16 mouse cellular contexts compared by ENCODE assay signal in the genomic region with DNA sequence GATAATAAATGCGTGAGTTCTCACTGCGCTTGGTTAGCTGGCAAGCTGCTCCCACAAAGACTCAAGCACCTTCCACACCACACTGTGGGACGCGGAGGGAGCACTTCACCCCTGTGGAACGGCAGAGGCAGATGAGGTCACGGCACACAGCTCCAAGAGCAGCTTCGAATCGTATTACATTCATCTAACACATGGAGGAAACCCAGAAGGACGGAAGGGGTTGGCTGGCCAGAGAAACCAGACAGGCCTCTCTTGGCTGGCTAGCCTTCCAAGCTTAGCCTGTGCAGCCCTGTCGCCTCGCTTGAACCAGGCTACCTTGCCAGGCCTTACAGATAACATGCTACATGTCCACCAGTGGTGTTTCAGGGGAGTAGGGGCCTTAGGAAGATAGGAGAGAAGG. TPM values are rescaled to one million over a fixed set of nuclear protein-coding genes. Genes with fewer than 3 reads are reported as not detected.
A peak's percentile ranks its signal among the peaks of the same experiment; 100 is the strongest.
DNase-seq lines count a peak whose midpoint lies in the region; ATAC-seq lines count a peak whose summit lies in the region.
"Had no signal": no experiment of that assay in that cellular context is flagged by ENCODE, and none has a peak within 500 bp of the region (broad histone marks: within the 10 kb centered on the region; RNA-seq: fewer than 3 reads in every experiment).

No protein-coding gene starts in this region.

- H3K36me3 ChIP-seq in heart, embryonic 10.5 days = no peaks in the 10 kb centered on the region
- no peaks in the 10 kb centered on the region for H3K36me3 ChIP-seq in megakaryocyte, embryonic 14.5 days (replicated peaks; ENCODE audit: low read length)
- H3K36me3 ChIP-seq in heart, embryonic 16.5 days (ENCODE audit: control insufficient read depth, insufficient read depth) = no peaks in the 10 kb centered on the region
- H3K36me3 ChIP-seq in forebrain, embryonic 11.5 days (ENCODE audit: control insufficient read depth, insufficient read depth, low read length) = no peaks in the 10 kb centered on the region
- H3K36me3 ChIP-seq: embryonic facial prominence, embryonic 15.5 days; limb, embryonic 12.5 days had no signal

- H3K27me3 ChIP-seq in heart, embryonic 10.5 days (ENCODE audit: insufficient read depth, poor library complexity, severe bottlenecking) = no peaks in the 10 kb centered on the region
- no peaks in the 10 kb centered on the region for H3K27me3 ChIP-seq in megakaryocyte, embryonic 14.5 days (replicated peaks)
- H3K27me3 ChIP-seq in heart, embryonic 16.5 days (ENCODE audit: control insufficient read depth, insufficient read depth, low read length) = no peaks in the 10 kb centered on the region
- no peaks in the 10 kb centered on the region for H3K27me3 ChIP-seq in forebrain, embryonic 11.5 days (ENCODE audit: control insufficient read depth, insufficient read depth, low read length)
- H3K27me3 ChIP-seq: embryonic facial prominence, embryonic 15.5 days had no signal

- peaks cover 36% of the 10 kb centered on the region for H3K4me1 ChIP-seq in heart, embryonic 10.5 days
- H3K4me1 ChIP-seq in megakaryocyte, embryonic 14.5 days = peaks cover 64% of the 10 kb centered on the region
- peaks cover 23% of the 10 kb centered on the region for H3K4me1 ChIP-seq in heart, embryonic 16.5 days (ENCODE audit: control insufficient read depth, insufficient read depth, low read length)
- no peaks in the 10 kb centered on the region for H3K4me1 ChIP-seq in forebrain, embryonic 11.5 days (replicated peaks; ENCODE audit: control insufficient read depth, insufficient read depth, low read length)

- peak; percentile 99 for DNase-seq in heart, adult 11 months
- no peak for DNase-seq in heart, embryonic 10.5 days (ENCODE audit: low spot score)
- DNase-seq in forebrain, embryonic 11.5 days (ENCODE audit: low spot score) = no peak
- DNase-seq in adrenal gland, adult 2 months = no peak
- DNase-seq in kidney, adult 8-10 months = no peak
- DNase-seq: adrenal gland, postnatal 10 days; retina, postnatal 1 day; spleen, adult 18-20 months; thymus, postnatal 36 days had no signal

- no peak overlapping the region for H3K4me2 ChIP-seq in heart, embryonic 16.5 days (ENCODE audit: low read depth, low read length)
- no peak overlapping the region for H3K4me2 ChIP-seq in forebrain, embryonic 11.5 days (ENCODE audit: low read depth, low read length, severe bottlenecking)
- H3K4me2 ChIP-seq: embryonic facial prominence, embryonic 15.5 days; forebrain, embryonic 13.5 days; limb, embryonic 12.5 days had no signal

- 77% methylated on average over 11 of the region's 11 CpGs for WGBS in heart, embryonic 10.5 days
- 61% methylated on average over 11 of the region's 11 CpGs for WGBS in heart, embryonic 16.5 days
- 87% methylated on average over 11 of the region's 11 CpGs for WGBS in forebrain, embryonic 11.5 days

- H3K9ac ChIP-seq in heart, embryonic 16.5 days (ENCODE audit: low read length) = no peak overlapping the region
- no peak overlapping the region for H3K9ac ChIP-seq in forebrain, embryonic 11.5 days (ENCODE audit: low read length)
- H3K9ac ChIP-seq: embryonic facial prominence, embryonic 15.5 days; forebrain, embryonic 13.5 days; limb, embryonic 12.5 days had no signal

- no peak for ATAC-seq in megakaryocyte, adult 5-6 weeks (ENCODE audit: poor library complexity, severe bottlenecking)
- ATAC-seq in heart, embryonic 16.5 days (replicated peaks; ENCODE audit: extremely low read depth, insufficient read depth, low FRiP score) = no peak; the same call in 1 of the 2 replicates
- no peak for ATAC-seq in forebrain, embryonic 11.5 days (replicated peaks; ENCODE audit: low FRiP score)
- ATAC-seq: forebrain, embryonic 13.5 days had no signal

- no peak overlapping the region for H3K4me3 ChIP-seq in heart, embryonic 10.5 days
- H3K4me3 ChIP-seq in megakaryocyte, embryonic 14.5 days (replicated peaks) = peak overlapping the region; percentile 7
- no peak overlapping the region for H3K4me3 ChIP-seq in heart, embryonic 16.5 days (ENCODE audit: low read length)
- H3K4me3 ChIP-seq in forebrain, embryonic 11.5 days (ENCODE audit: low read depth, low read length) = no peak overlapping the region
- H3K4me3 ChIP-seq: embryonic facial prominence, embryonic 15.5 days; forebrain, embryonic 13.5 days; limb, embryonic 12.5 days had no signal

- H3K9me3 ChIP-seq in heart, embryonic 10.5 days = no peaks in the 10 kb centered on the region
- H3K9me3 ChIP-seq in megakaryocyte, embryonic 14.5 days = no peaks in the 10 kb centered on the region
- no peaks in the 10 kb centered on the region for H3K9me3 ChIP-seq in heart, embryonic 16.5 days (replicated peaks; ENCODE audit: control insufficient read depth, low read length)
- H3K9me3 ChIP-seq in forebrain, embryonic 11.5 days (ENCODE audit: control insufficient read depth, low read length) = no peaks in the 10 kb centered on the region
- H3K9me3 ChIP-seq: embryonic facial prominence, embryonic 15.5 days; forebrain, embryonic 13.5 days; limb, embryonic 12.5 days had no signal

- H3K27ac ChIP-seq in heart, embryonic 10.5 days = no peak overlapping the region; the same call in 1 of the 2 replicates
- peak overlapping the region; percentile 25; the same call in 1 of the 2 replicates for H3K27ac ChIP-seq in heart, embryonic 16.5 days (ENCODE audit: low read length)
- no peak overlapping the region for H3K27ac ChIP-seq in forebrain, embryonic 11.5 days (ENCODE audit: low read depth, low read length)
- H3K27ac ChIP-seq: embryonic facial prominence, embryonic 15.5 days; forebrain, embryonic 13.5 days; limb, embryonic 12.5 days; stomach, postnatal 0 days had no signal

RNA-seq across cellular contexts. Expression of a gene that starts 6.5 kb away (rescaled TPM):
- 23.9 and 24.6 TPM in 2 replicates for polyA plus RNA-seq in heart, embryonic 10.5 days (2016; fragmentation: Nextera tagmentation; extraction: Ambion mirVana)
- polyA plus RNA-seq in megakaryocyte, embryonic 14.5 days (2012; ENCODE audit: insufficient read depth, low replicate concordance) = 6.1 and 13.6 TPM in 2 replicates
- total RNA-seq in megakaryocyte, adult 5-6 weeks (2015) = 92.4 and 93.2 TPM in 2 replicates
- total RNA-seq in megakaryocyte, adult 5-6 weeks (2017) = 50.8 and 64.1 TPM in 2 replicates
- polyA plus RNA-seq in heart, embryonic 16.5 days (2015; fragmentation: Nextera tagmentation; extraction: Ambion mirVana) = 20.3 and 20.5 TPM in 2 replicates
- polyA plus RNA-seq in forebrain, embryonic 11.5 days (2014; fragmentation: Nextera tagmentation; extraction: Ambion mirVana) = 59.2 and 61.5 TPM in 2 replicates
- 10 to 100 TPM; 25.8 to 40.7 TPM for total RNA-seq in adrenal gland, adult 2 months (2021)
- polyA plus RNA-seq in adrenal gland, adult 2 months (2012; rRNA removed) = 7.0 and 7.9 TPM in 2 replicates
